Mouse (Mus musculus): ENCODE data around the gene Mok. TPM values are rescaled to one million over a fixed set of nuclear protein-coding genes. Genes with fewer than 3 reads are reported as not detected.

Mok gene
- not detected for polyA plus RNA-seq (2014; fragmentation: Illumina TruSeq; extraction: RNeasy Lipid Tissue Mini Kit (QIAGEN cat#74804); ENCODE audit: low replicate concordance)

GRCm38 (mm10) chr12:110840348-110841198 lies at the start of gene Mok:
TSS of gene Mok (minus strand) at chr12:110840939.

GRCm38 (mm10) chr12:110889036-110890020 lies 48.6 kb upstream of the Mok start, which contains the start of the genes Cinp and Tecpr2:
TSS of gene Cinp (minus strand) at chr12:110889145.
TSS of gene Tecpr2 (plus strand) at chr12:110889264.

GRCm38 (mm10) chr12:110850010-110850928 lies 9.5 kb upstream of the Mok start, which contains the start of gene Zfp839:
TSS of gene Zfp839 (plus strand) at chr12:110850253.

Other genes starting within 250 kb of the Mok start
- gene Dync1h1, start 239.5 kb downstream of the Mok start, polyA plus RNA-seq (2014; fragmentation: Illumina TruSeq; extraction: RNeasy Lipid Tissue Mini Kit (QIAGEN cat#74804); ENCODE audit: low replicate concordance): 4.7 TPM
- gene 1700001K19Rik, start 158.3 kb downstream of the Mok start, polyA plus RNA-seq (2014; fragmentation: Illumina TruSeq; extraction: RNeasy Lipid Tissue Mini Kit (QIAGEN cat#74804); ENCODE audit: low replicate concordance): not detected
- 672 TPM for gene Hsp90aa1, start 138.2 kb downstream of the Mok start, polyA plus RNA-seq (2014; fragmentation: Illumina TruSeq; extraction: RNeasy Lipid Tissue Mini Kit (QIAGEN cat#74804); ENCODE audit: low replicate concordance)
- 44.0 TPM for gene Wdr20, start 103.0 kb downstream of the Mok start, polyA plus RNA-seq (2014; fragmentation: Illumina TruSeq; extraction: RNeasy Lipid Tissue Mini Kit (QIAGEN cat#74804); ENCODE audit: low replicate concordance)
- 2.3 TPM for gene Zfp839, start 9.3 kb upstream of the Mok start, polyA plus RNA-seq (2014; fragmentation: Illumina TruSeq; extraction: RNeasy Lipid Tissue Mini Kit (QIAGEN cat#74804); ENCODE audit: low replicate concordance)
- 19.1 TPM for gene Cinp, start 48.2 kb upstream of the Mok start, polyA plus RNA-seq (2014; fragmentation: Illumina TruSeq; extraction: RNeasy Lipid Tissue Mini Kit (QIAGEN cat#74804); ENCODE audit: low replicate concordance)
- 1.6 TPM for gene Tecpr2, start 48.3 kb upstream of the Mok start, polyA plus RNA-seq (2014; fragmentation: Illumina TruSeq; extraction: RNeasy Lipid Tissue Mini Kit (QIAGEN cat#74804); ENCODE audit: low replicate concordance)
- 0.15 TPM for gene Ankrd9, start 138.1 kb upstream of the Mok start, polyA plus RNA-seq (2014; fragmentation: Illumina TruSeq; extraction: RNeasy Lipid Tissue Mini Kit (QIAGEN cat#74804); ENCODE audit: low replicate concordance)
- gene Rcor1, start 198.4 kb upstream of the Mok start, polyA plus RNA-seq (2014; fragmentation: Illumina TruSeq; extraction: RNeasy Lipid Tissue Mini Kit (QIAGEN cat#74804); ENCODE audit: low replicate concordance): 28.1 TPM